Mouse (Mus musculus) hindbrain, embryonic 10.5 days (tissue): Measurements from ENCODE around the gene Tmem107. TPM values are rescaled to one million over a fixed set of nuclear protein-coding genes. Genes with fewer than 3 reads are reported as not detected.

ENCODE experiments used
- DNase-seq: peaks from one replicate; pipeline ENCODE4 v3.0.0-alpha.2; 2017; ENCODE audit warnings: low spot score
- H3K27ac ChIP-seq: fragments of 300-500 bp; sonication (generic); 2 replicates; pipeline ENCODE4 v1.5.1; 2016; ENCODE audit warnings: mild to moderate bottlenecking, moderate library complexity
- H3K27me3 ChIP-seq: fragments of 300-500 bp; sonication (generic); 2 replicates; pipeline ENCODE4 v1.6.1; 2016; ENCODE audit warnings: mild to moderate bottlenecking; ENCODE audit not compliant: poor library complexity, insufficient read depth, severe bottlenecking
- H3K36me3 ChIP-seq: fragments of 300-500 bp; sonication (generic); 2 replicates; pipeline ENCODE4 v1.6.1; 2016; ENCODE audit warnings: mild to moderate bottlenecking, moderate library complexity
- H3K4me1 ChIP-seq: fragments of 300-500 bp; sonication (generic); replicated peaks from 2 replicates; pipeline ENCODE4 v1.6.1; 2016; ENCODE audit warnings: mild to moderate bottlenecking
- H3K4me3 ChIP-seq: fragments of 300-500 bp; sonication (generic); 2 replicates; pipeline ENCODE4 v1.5.1; 2016; ENCODE audit warnings: mild to moderate bottlenecking, moderate library complexity
- H3K9me3 ChIP-seq: fragments of 300-500 bp; sonication (generic); 2 replicates; pipeline ENCODE4 v1.6.1; 2016; ENCODE audit warnings: mild to moderate bottlenecking, moderate library complexity
- WGBS: fragments of 180-500 bp; shearing (Covaris S2); methylation state at CpG from one replicate; pipeline ENCODE4 v1.1.7; 2016; 5-methylcytosine and 5-hydroxymethylcytosine counted together
- polyA plus RNA-seq: library from polyadenylated mRNA; unstranded; fragments of >200 nt; fragmentation: Nextera tagmentation; extraction: Ambion mirVana; gene quantifications from 2 replicates; pipeline ENCODE4 v1.2.1, GENCODE M21; 2016

Tmem107 gene
- polyA plus RNA-seq, 1 experiment from 2014 or later = 56.6 TPM

GRCm38 (mm10) chr11:69094697-69095429 is 24.3 kb downstream of the Tmem107 start, which contains the start of gene Per1:
Per1 (plus strand) TSS chr11:69095217.
- Histone ChIP-seq H3K4me3 (peak within 1 kb of the TSS; percentile 71), H3K4me1 (peaks cover 73% of the 10 kb centered on the region), H3K27ac (peak within 1 kb of the TSS; percentile 77), H3K36me3 (peaks cover 29% of the 10 kb centered on the region), H3K9me3 (no peaks in the 10 kb centered on the region), H3K27me3 (no peaks in the 10 kb centered on the region)
- WGBS = under 1% methylated on average over 37 of the region's 37 CpGs
- DNase-seq = peak; percentile 99

GRCm38 (mm10) chr11:69095511-69096231 is 25.1 kb downstream of the Tmem107 start:
- Histone ChIP-seq H3K4me3 (peak overlapping the region; percentile 71), H3K27ac (peak overlapping the region; percentile 77), H3K9me3 (no peaks in the 10 kb centered on the region), H3K36me3 (peaks cover 22% of the 10 kb centered on the region), H3K27me3 (no peaks in the 10 kb centered on the region), H3K4me1 (peaks cover 74% of the 10 kb centered on the region)
- WGBS = 4% methylated on average over 27 of the region's 27 CpGs
- no peak for DNase-seq

- Histone ChIP-seq H3K36me3 (peaks cover 22% of the 10 kb centered on the region), H3K27me3 (no peaks in the 10 kb centered on the region), H3K4me1 (peaks cover 75% of the 10 kb centered on the region), H3K9me3 (no peaks in the 10 kb centered on the region), H3K27ac (peak overlapping the region; percentile 85), H3K4me3 (peak overlapping the region; percentile 71)
- WGBS = 18% methylated on average over 9 of the region's 9 CpGs
- no peak for DNase-seq
Measured at GRCm38 (mm10) chr11:69096360-69096986, 25.9 kb downstream of the Tmem107 start.

GRCm38 (mm10) chr11:69096987-69097900 is 26.6 kb downstream of the Tmem107 start:
- peak; percentile 81 for DNase-seq
- no peaks in the 10 kb centered on the region for H3K27me3 ChIP-seq
- 3% methylated on average over 29 of the region's 29 CpGs for WGBS
- H3K4me3 ChIP-seq = peak overlapping the region; percentile 71
- H3K27ac ChIP-seq = peak overlapping the region; percentile 85
- peaks cover 22% of the 10 kb centered on the region for H3K36me3 ChIP-seq
- H3K4me1 ChIP-seq = peaks cover 71% of the 10 kb centered on the region
- no peaks in the 10 kb centered on the region for H3K9me3 ChIP-seq

- H3K27me3 ChIP-seq = no peaks in the 10 kb centered on the region
- H3K27ac ChIP-seq = peak overlapping the region; percentile 85
- peak overlapping the region; percentile 71 for H3K4me3 ChIP-seq
- no peak for DNase-seq
- 31% methylated on average over 8 of the region's 8 CpGs for WGBS
- no peaks in the 10 kb centered on the region for H3K9me3 ChIP-seq
- peaks cover 71% of the 10 kb centered on the region for H3K4me1 ChIP-seq
- peaks cover 27% of the 10 kb centered on the region for H3K36me3 ChIP-seq
Measured at GRCm38 (mm10) chr11:69098039-69098761, 27.6 kb downstream of the Tmem107 start.

GRCm38 (mm10) chr11:69098762-69099091 is 28.1 kb downstream of the Tmem107 start:
- Histone ChIP-seq H3K4me1 (peaks cover 71% of the 10 kb centered on the region), H3K9me3 (no peaks in the 10 kb centered on the region), H3K36me3 (peaks cover 32% of the 10 kb centered on the region), H3K27me3 (no peaks in the 10 kb centered on the region), H3K27ac (peak overlapping the region; percentile 80), H3K4me3 (peak overlapping the region; percentile 71)
- under 1% methylated on average over 19 of the region's 19 CpGs for WGBS
- DNase-seq = peak; percentile 93

GRCm38 (mm10) chr11:69099177-69099914 is 28.7 kb downstream of the Tmem107 start:
- no peak for DNase-seq

GRCm38 (mm10) chr11:69099915-69100345 is 29.3 kb downstream of the Tmem107 start:
- Histone ChIP-seq H3K4me1 (peaks cover 64% of the 10 kb centered on the region), H3K36me3 (peaks cover 44% of the 10 kb centered on the region), H3K4me3 (peak overlapping the region; percentile 71), H3K27ac (peak overlapping the region; percentile 80), H3K27me3 (no peaks in the 10 kb centered on the region), H3K9me3 (no peaks in the 10 kb centered on the region)
- peak; percentile 88 for DNase-seq
- 1% methylated on average over 23 of the region's 23 CpGs for WGBS

More at GRCm38 (mm10) chr11:69099177-69099914, 28.7 kb downstream of the Tmem107 start:
- Histone ChIP-seq H3K27me3 (no peaks in the 10 kb centered on the region), H3K4me1 (peaks cover 66% of the 10 kb centered on the region), H3K9me3 (no peaks in the 10 kb centered on the region), H3K27ac (peak overlapping the region; percentile 80), H3K4me3 (peak overlapping the region; percentile 71), H3K36me3 (peaks cover 38% of the 10 kb centered on the region)
- under 1% methylated on average over 22 of the region's 22 CpGs for WGBS

- H3K36me3 ChIP-seq = peaks cover 53% of the 10 kb centered on the region
- no peaks in the 10 kb centered on the region for H3K27me3 ChIP-seq
- H3K27ac ChIP-seq = peak overlapping the region; percentile 80
- no peaks in the 10 kb centered on the region for H3K9me3 ChIP-seq
- 90% methylated on average over 20 of the region's 20 CpGs for WGBS
- no peak for DNase-seq
- H3K4me1 ChIP-seq = peaks cover 55% of the 10 kb centered on the region
- H3K4me3 ChIP-seq = peak overlapping the region; percentile 71
Measured at GRCm38 (mm10) chr11:69100639-69101360, 30.2 kb downstream of the Tmem107 start.

GRCm38 (mm10) chr11:69101604-69102402 is 31.2 kb downstream of the Tmem107 start:
- no peak for DNase-seq
- no peak overlapping the region for H3K27ac ChIP-seq
- peaks cover 45% of the 10 kb centered on the region for H3K4me1 ChIP-seq
- H3K36me3 ChIP-seq = peaks cover 63% of the 10 kb centered on the region
- WGBS = 89% methylated on average over 21 of the region's 21 CpGs
- H3K9me3 ChIP-seq = no peaks in the 10 kb centered on the region
- no peak overlapping the region for H3K4me3 ChIP-seq
- no peaks in the 10 kb centered on the region for H3K27me3 ChIP-seq
